Mouse (Mus musculus): ENCODE data around the gene AW011738. TPM values are rescaled to one million over a fixed set of nuclear protein-coding genes. Genes with fewer than 3 reads are reported as not detected.

The AW011738 gene
- polyA plus RNA-seq (2012; rRNA removed) = 0.06 and 0.24 TPM in 2 replicates

DNA sequence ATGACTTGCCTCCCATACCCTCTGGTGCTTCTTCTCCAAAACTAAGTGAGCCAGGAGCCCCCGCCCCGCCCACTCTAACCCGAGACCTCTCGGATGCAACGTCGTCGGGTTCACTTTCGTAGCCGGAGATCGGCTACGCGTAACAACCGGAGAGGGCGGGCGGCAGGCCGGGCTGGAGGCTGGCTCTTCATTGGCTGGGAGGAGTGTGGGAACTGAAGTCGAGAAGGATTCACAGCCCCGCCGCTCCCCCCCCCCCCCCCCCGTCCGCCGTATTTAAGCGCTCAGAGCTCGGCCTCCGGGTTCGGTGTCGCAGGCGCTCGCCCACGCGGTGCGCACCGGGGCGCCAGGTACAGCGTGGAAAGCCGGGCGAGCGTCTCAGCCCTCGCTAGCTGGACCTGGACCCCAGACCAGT, at the start of gene AW011738:
AW011738 (plus strand) TSS at position 304 of the 412 bp plus-strand sequence.
- no peak within 1 kb of the TSS for H3K27ac ChIP-seq (ENCODE audit: control insufficient read depth, insufficient read depth, low read depth, low read length)

DNA sequence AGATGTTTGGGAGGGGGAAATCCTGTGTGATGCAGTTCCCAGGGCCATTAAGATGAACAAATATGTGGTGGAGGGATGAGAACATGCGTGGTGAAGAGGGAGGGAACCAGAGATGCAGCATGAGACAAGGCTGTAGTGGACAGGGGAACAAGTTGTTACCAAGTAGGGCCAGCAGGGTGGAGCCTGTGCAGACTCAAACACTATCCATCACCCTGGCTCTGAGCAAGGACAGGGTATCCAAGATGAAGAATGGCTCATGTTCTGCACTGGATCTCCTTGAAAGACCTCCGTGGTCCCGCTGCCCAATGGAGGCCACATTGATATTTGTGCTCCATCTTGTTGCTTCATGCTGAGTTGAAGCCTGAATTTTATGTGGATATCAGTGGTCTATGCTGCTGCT, 48.3 kb upstream of the AW011738 start:
- no peaks in the 10 kb centered on the region for H3K4me1 ChIP-seq (ENCODE audit: control insufficient read depth, insufficient read depth, low read length)
- no peak overlapping the region for H3K27ac ChIP-seq (ENCODE audit: control insufficient read depth, insufficient read depth, low read depth, low read length)
- TF ChIP-seq CTCF (IDR thresholded peaks at IDR 0.05; ENCODE audit: control insufficient read depth, insufficient read depth, insufficient replicate concordance, low read depth, low read length) = no peak
- no peak for TF ChIP-seq POLR2A (IDR thresholded peaks at IDR 0.05; ENCODE audit: control insufficient read depth, low read depth, low read length)
- no peak overlapping the region for H3K4me3 ChIP-seq (ENCODE audit: control insufficient read depth, low read depth, low read length)
- H3K27me3 ChIP-seq (ENCODE audit: control insufficient read depth, insufficient read depth, low read length) = no peaks in the 10 kb centered on the region
- no peaks in the 10 kb centered on the region for H3K36me3 ChIP-seq (ENCODE audit: control insufficient read depth, insufficient read depth, low read length)

More for the DNA sequence above, at the start of gene AW011738:
- H3K4me1 ChIP-seq (ENCODE audit: control insufficient read depth, insufficient read depth, low read length) = peaks cover 4% of the 10 kb centered on the region
- no peaks in the 10 kb centered on the region for H3K36me3 ChIP-seq (ENCODE audit: control insufficient read depth, insufficient read depth, low read length)
- H3K27me3 ChIP-seq (ENCODE audit: control insufficient read depth, insufficient read depth, low read length) = no peaks in the 10 kb centered on the region
- no peak for TF ChIP-seq CTCF (IDR thresholded peaks at IDR 0.05; ENCODE audit: control insufficient read depth, insufficient read depth, insufficient replicate concordance, low read depth, low read length)
- TF ChIP-seq POLR2A (IDR thresholded peaks at IDR 0.05; ENCODE audit: control insufficient read depth, low read depth, low read length) = no peak
- peak within 1 kb of the TSS; percentile 38 for H3K4me3 ChIP-seq (ENCODE audit: control insufficient read depth, low read depth, low read length)

DNA sequence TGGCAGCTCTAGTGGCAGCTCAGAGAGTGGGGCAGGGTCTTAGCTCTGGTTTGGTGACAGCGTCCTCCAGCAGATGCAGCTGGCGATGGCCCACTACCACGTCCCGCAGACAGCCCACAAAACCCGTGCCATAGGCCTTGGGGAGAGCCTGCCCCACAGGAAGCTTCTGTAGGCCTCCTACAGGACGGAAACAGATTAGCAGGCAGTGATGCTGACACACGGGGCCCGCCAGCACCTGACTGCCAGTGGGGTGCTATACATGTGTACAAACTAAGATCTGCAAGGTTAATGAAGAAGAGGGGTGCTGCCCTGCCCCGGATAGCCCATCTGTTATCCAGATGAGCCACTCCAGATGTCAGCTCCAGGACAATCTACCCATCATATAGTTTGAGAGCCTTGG, 36.6 kb upstream of the AW011738 start:
- no peak for TF ChIP-seq CTCF (IDR thresholded peaks at IDR 0.05; ENCODE audit: control insufficient read depth, insufficient read depth, insufficient replicate concordance, low read depth, low read length)
- no peak for TF ChIP-seq POLR2A (IDR thresholded peaks at IDR 0.05; ENCODE audit: control insufficient read depth, low read depth, low read length)
- no peaks in the 10 kb centered on the region for H3K36me3 ChIP-seq (ENCODE audit: control insufficient read depth, insufficient read depth, low read length)
- H3K4me3 ChIP-seq (ENCODE audit: control insufficient read depth, low read depth, low read length) = no peak overlapping the region
- no peaks in the 10 kb centered on the region for H3K27me3 ChIP-seq (ENCODE audit: control insufficient read depth, insufficient read depth, low read length)
- H3K4me1 ChIP-seq (ENCODE audit: control insufficient read depth, insufficient read depth, low read length) = no peaks in the 10 kb centered on the region
- H3K27ac ChIP-seq (ENCODE audit: control insufficient read depth, insufficient read depth, low read depth, low read length) = no peak overlapping the region

DNA sequence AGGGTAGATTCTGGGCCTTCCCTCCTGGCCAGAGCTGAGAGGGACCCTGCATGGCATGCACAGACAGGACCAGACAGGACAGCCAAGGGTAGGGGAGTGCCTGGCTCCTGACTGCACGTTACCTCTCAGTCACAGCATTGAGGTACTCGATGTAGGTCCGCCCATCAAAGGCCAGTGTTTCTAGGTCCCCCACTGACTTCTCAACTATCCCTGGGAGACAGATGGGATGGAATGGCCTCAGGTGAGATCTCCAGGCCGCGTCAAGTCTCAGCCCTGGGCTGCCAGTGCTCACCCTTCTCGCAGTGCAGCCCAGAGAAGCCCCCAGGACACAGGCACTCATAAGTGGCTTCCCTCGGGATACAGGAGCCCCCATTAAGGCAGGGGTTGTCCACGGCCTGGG, 34.5 kb upstream of the AW011738 start:
- peaks cover 7% of the 10 kb centered on the region for H3K4me1 ChIP-seq (ENCODE audit: control insufficient read depth, insufficient read depth, low read length)
- H3K27me3 ChIP-seq (ENCODE audit: control insufficient read depth, insufficient read depth, low read length) = no peaks in the 10 kb centered on the region
- H3K36me3 ChIP-seq (ENCODE audit: control insufficient read depth, insufficient read depth, low read length) = no peaks in the 10 kb centered on the region
- TF ChIP-seq POLR2A (IDR thresholded peaks at IDR 0.05; ENCODE audit: control insufficient read depth, low read depth, low read length) = no peak
- no peak for TF ChIP-seq CTCF (IDR thresholded peaks at IDR 0.05; ENCODE audit: control insufficient read depth, insufficient read depth, insufficient replicate concordance, low read depth, low read length)
- H3K27ac ChIP-seq (ENCODE audit: control insufficient read depth, insufficient read depth, low read depth, low read length) = no peak overlapping the region
- H3K4me3 ChIP-seq (ENCODE audit: control insufficient read depth, low read depth, low read length) = no peak overlapping the region

DNA sequence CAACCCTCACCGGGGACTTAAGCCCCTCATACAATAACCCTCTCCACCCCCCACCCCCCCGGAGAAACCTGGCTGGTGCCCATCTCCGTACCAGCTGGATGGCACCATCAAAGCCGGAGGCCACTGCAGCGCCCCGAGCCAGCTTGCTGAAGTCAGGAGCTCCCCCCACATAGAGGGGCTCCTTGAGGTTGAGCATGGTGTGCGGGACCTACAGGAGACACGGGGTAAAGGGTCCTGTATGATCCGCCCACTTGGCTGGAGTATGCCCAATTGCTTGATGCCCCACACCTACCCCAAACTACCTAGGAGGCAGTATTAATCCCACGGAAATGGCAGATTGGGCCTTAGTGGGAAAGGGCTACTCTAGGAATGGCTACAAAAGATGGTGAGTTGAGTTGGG, 34.0 kb upstream of the AW011738 start:
- H3K27ac ChIP-seq (ENCODE audit: control insufficient read depth, insufficient read depth, low read depth, low read length) = no peak overlapping the region
- no peak overlapping the region for H3K4me3 ChIP-seq (ENCODE audit: control insufficient read depth, low read depth, low read length)
- no peak for TF ChIP-seq CTCF (IDR thresholded peaks at IDR 0.05; ENCODE audit: control insufficient read depth, insufficient read depth, insufficient replicate concordance, low read depth, low read length)
- no peak for TF ChIP-seq POLR2A (IDR thresholded peaks at IDR 0.05; ENCODE audit: control insufficient read depth, low read depth, low read length)
- peaks cover 7% of the 10 kb centered on the region for H3K4me1 ChIP-seq (ENCODE audit: control insufficient read depth, insufficient read depth, low read length)
- H3K36me3 ChIP-seq (ENCODE audit: control insufficient read depth, insufficient read depth, low read length) = no peaks in the 10 kb centered on the region
- H3K27me3 ChIP-seq (ENCODE audit: control insufficient read depth, insufficient read depth, low read length) = no peaks in the 10 kb centered on the region

DNA sequence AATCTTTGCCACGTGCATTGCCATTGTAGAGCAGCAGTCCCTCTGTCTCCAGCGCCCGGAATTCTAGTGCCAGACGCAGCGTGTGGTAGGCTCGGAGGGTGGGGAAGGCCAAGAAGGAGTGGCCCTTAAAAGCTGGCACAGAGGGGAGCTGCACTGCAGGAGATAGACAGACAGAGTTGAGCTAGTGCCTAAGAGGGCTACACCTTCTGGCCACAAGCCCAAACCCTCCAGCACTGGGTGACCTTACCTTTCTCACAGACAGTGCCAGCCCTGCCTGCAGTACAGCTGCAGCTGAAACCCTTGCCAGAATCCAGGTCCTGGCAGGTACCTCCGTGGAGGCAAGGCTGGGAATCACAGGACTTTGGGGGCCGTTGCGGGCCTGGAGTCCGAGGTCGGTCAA, 31.3 kb upstream of the AW011738 start:
- H3K4me3 ChIP-seq (ENCODE audit: control insufficient read depth, low read depth, low read length) = no peak overlapping the region
- no peak for TF ChIP-seq CTCF (IDR thresholded peaks at IDR 0.05; ENCODE audit: control insufficient read depth, insufficient read depth, insufficient replicate concordance, low read depth, low read length)
- no peak for TF ChIP-seq POLR2A (IDR thresholded peaks at IDR 0.05; ENCODE audit: control insufficient read depth, low read depth, low read length)
- H3K27me3 ChIP-seq (ENCODE audit: control insufficient read depth, insufficient read depth, low read length) = no peaks in the 10 kb centered on the region
- H3K36me3 ChIP-seq (ENCODE audit: control insufficient read depth, insufficient read depth, low read length) = no peaks in the 10 kb centered on the region
- H3K4me1 ChIP-seq (ENCODE audit: control insufficient read depth, insufficient read depth, low read length) = peaks cover 7% of the 10 kb centered on the region
- H3K27ac ChIP-seq (ENCODE audit: control insufficient read depth, insufficient read depth, low read depth, low read length) = no peak overlapping the region

DNA sequence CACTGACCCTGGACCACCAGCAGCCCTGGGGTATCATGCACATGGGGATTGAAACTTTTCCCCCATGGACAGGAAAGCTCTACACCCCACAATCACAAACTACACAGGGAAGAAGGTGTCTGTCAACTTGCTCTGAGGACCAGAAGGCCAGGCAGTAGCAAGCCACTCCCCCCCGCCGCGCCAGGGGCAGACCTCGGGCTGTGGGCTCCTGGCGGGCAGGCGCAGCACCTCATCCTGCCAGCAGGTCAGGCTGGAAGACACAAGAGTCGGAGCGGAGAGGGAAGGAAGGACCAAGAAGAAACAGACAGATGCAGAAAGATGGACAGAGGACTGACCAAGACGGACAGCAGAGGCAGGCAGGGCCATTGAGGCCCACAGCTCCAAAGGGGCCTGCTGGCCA, 25.5 kb upstream of the AW011738 start:
- Histone ChIP-seq H3K4me1 (ENCODE audit: control insufficient read depth, insufficient read depth, low read length) (peaks cover 5% of the 10 kb centered on the region), H3K36me3 (ENCODE audit: control insufficient read depth, insufficient read depth, low read length) (no peaks in the 10 kb centered on the region), H3K27me3 (ENCODE audit: control insufficient read depth, insufficient read depth, low read length) (no peaks in the 10 kb centered on the region), H3K4me3 (ENCODE audit: control insufficient read depth, low read depth, low read length) (no peak overlapping the region), H3K27ac (ENCODE audit: control insufficient read depth, insufficient read depth, low read depth, low read length) (no peak overlapping the region)
- TF ChIP-seq POLR2A (IDR thresholded peaks at IDR 0.05; ENCODE audit: control insufficient read depth, low read depth, low read length) (no peak), CTCF (IDR thresholded peaks at IDR 0.05; ENCODE audit: control insufficient read depth, insufficient read depth, insufficient replicate concordance, low read depth, low read length) (no peak)

DNA sequence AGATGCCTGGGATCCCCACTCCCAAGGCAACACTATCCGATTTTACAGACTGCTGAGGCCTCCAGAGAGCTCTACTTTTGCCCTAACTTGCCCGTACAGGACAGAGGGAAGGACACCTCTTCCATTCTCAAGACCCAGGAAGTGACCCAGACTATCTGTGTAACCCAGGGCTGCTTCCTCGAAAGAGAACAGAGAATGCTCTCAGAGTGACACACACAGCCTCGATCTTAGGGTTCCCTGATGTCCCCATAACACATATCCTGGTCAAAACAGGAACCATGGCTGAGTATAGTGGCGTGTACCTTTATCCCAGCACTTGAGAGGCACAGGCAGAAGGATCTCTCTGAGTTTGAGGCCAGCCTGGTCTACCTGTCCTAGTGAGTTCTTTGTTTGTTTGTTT, 19.4 kb upstream of the AW011738 start:
- Histone ChIP-seq H3K36me3 (ENCODE audit: control insufficient read depth, insufficient read depth, low read length) (no peaks in the 10 kb centered on the region), H3K27me3 (ENCODE audit: control insufficient read depth, insufficient read depth, low read length) (no peaks in the 10 kb centered on the region), H3K27ac (ENCODE audit: control insufficient read depth, insufficient read depth, low read depth, low read length) (no peak overlapping the region), H3K4me3 (ENCODE audit: control insufficient read depth, low read depth, low read length) (no peak overlapping the region), H3K4me1 (ENCODE audit: control insufficient read depth, insufficient read depth, low read length) (no peaks in the 10 kb centered on the region)
- no peak for TF ChIP-seq CTCF (IDR thresholded peaks at IDR 0.05; ENCODE audit: control insufficient read depth, insufficient read depth, insufficient replicate concordance, low read depth, low read length)
- no peak for TF ChIP-seq POLR2A (IDR thresholded peaks at IDR 0.05; ENCODE audit: control insufficient read depth, low read depth, low read length)

Measured in testis, adult 2 months (tissue).